Mouse (Mus musculus) bone marrow macrophage, adult 2 months (primary cell): Measurements from ENCODE around the gene Shc2.
A peak's percentile ranks its signal among the peaks of the same experiment; 100 is the strongest.

Source experiments
- CTCF ChIP-seq: IDR thresholded peaks from 2 replicates; pipeline ENCODE4 v1.5.1; 2012; ENCODE audit warnings: low read depth, mild to moderate bottlenecking, low read length, moderate library complexity
- POLR2A ChIP-seq: IDR thresholded peaks from 2 replicates; pipeline ENCODE4 v1.6.1; 2012; ENCODE audit warnings: mild to moderate bottlenecking, low read depth, low read length, borderline replicate concordance

GRCm38 (mm10) chr10:79668771-79669575 lies 31.3 kb upstream of the Shc2 start, which contains the start of gene Tpgs1:
- TF ChIP-seq CTCF (peak; percentile 75), POLR2A (no peak)
